Mouse (Mus musculus) CH12.LX (cell line): ENCODE results near the gene Ell. TPM values are rescaled to one million over a fixed set of nuclear protein-coding genes. Genes with fewer than 3 reads are reported as not detected.

Experiments
- DNase-seq: peaks from one replicate; pipeline ENCODE4 v3.0.0-alpha.2; 2013; ENCODE audit errors: extremely low read depth
- H3K27ac ChIP-seq: 2 replicates; pipeline ENCODE4 v1.5.1; 2012; ENCODE audit warnings: low read depth, mild to moderate bottlenecking, control low read depth, moderate library complexity; ENCODE audit not compliant: insufficient read depth
- H3K27me3 ChIP-seq: replicated peaks from 2 replicates; pipeline ENCODE3; 2012; ENCODE audit warnings: inconsistent platforms
- H3K36me3 ChIP-seq, 2 experiments: replicated peaks in 1 of 2; 2 replicates each; pipeline versions ENCODE3 to v1.6.1; 2012; ENCODE audit warnings: inconsistent platforms in 1 of 2, low read length in 1 of 2, mild to moderate bottlenecking in 1 of 2, mixed read lengths in 1 of 2, moderate library complexity in 1 of 2; ENCODE audit not compliant: control insufficient read depth in 1 of 2, insufficient read depth in 1 of 2
- H3K4me1 ChIP-seq, 2 experiments: 2 replicates each; pipeline ENCODE4 v1.6.1; 2012; ENCODE audit warnings: inconsistent platforms in 1 of 2, moderate library complexity in 1 of 2; ENCODE audit not compliant: insufficient read depth in 2 of 2, control insufficient read depth in 1 of 2
- H3K4me2 ChIP-seq: 2 replicates; pipeline ENCODE4 v1.6.1; 2012; ENCODE audit warnings: low read depth, mild to moderate bottlenecking, control low read depth; ENCODE audit not compliant: poor library complexity, insufficient read depth, severe bottlenecking
- H3K4me3 ChIP-seq, 3 experiments: fragments of 150-350 bp in 1 of 3; sonication (generic) in 1 of 3; replicated peaks in 1 of 3; 2 replicates each; pipeline versions ENCODE3 to v1.5.1; 2011 to 2012; ENCODE audit warnings: low read depth in 2 of 3, low read length in 2 of 3, mild to moderate bottlenecking in 2 of 3, moderate library complexity in 2 of 3, control low read depth in 1 of 3, improper control_type of control experiment in 1 of 3, inconsistent platforms in 1 of 3, mixed read lengths in 1 of 3; ENCODE audit not compliant: poor library complexity in 1 of 3
- H3K79me2 ChIP-seq: replicated peaks from 2 replicates; pipeline ENCODE4 v1.6.1; 2012; ENCODE audit warnings: mild to moderate bottlenecking, moderate library complexity; ENCODE audit not compliant: control insufficient read depth, poor library complexity, insufficient read depth, severe bottlenecking; ENCODE audit errors: extremely low read depth
- H3K9ac ChIP-seq: 2 replicates; pipeline ENCODE4 v1.6.1; 2012; ENCODE audit warnings: low read depth, mild to moderate bottlenecking, control low read depth, moderate library complexity; ENCODE audit not compliant: insufficient read depth
- H3K9me3 ChIP-seq: replicated peaks from 2 replicates; pipeline ENCODE3; 2012; ENCODE audit warnings: low read length, inconsistent platforms, mixed read lengths
- BHLHE40 ChIP-seq: IDR thresholded peaks from 2 replicates; pipeline ENCODE4 v1.6.1; 2011; ENCODE audit warnings: mild to moderate bottlenecking, low read depth, low read length, improper control_type of control experiment
- CTCF ChIP-seq, 2 experiments: IDR thresholded peaks in 1 of 2; conservative IDR thresholded peaks in 1 of 2; 2 replicates each; pipeline ENCODE4 v1.5.1; 2011 to 2012; ENCODE audit warnings: low read depth in 2 of 2, low read length in 2 of 2, improper control_type of control experiment in 1 of 2, inconsistent platforms in 1 of 2, mild to moderate bottlenecking in 1 of 2, moderate library complexity in 1 of 2
- ELF1 ChIP-seq: IDR thresholded peaks from 2 replicates; pipeline ENCODE4 v1.6.1; 2014; ENCODE audit warnings: low read depth, mild to moderate bottlenecking, inconsistent platforms, low read length, improper control_type of control experiment
- GABPA ChIP-seq: IDR thresholded peaks from 2 replicates; pipeline ENCODE4 v1.6.1; 2012; ENCODE audit warnings: low read depth, low read length, improper control_type of control experiment, inconsistent platforms; ENCODE audit not compliant: insufficient replicate concordance
- HCFC1 ChIP-seq: IDR thresholded peaks from 2 replicates; pipeline ENCODE4 v1.6.1; 2012; ENCODE audit warnings: low read depth, mild to moderate bottlenecking, inconsistent platforms, low read length, improper control_type of control experiment
- JUN ChIP-seq: IDR thresholded peaks from 2 replicates; pipeline ENCODE4 v1.6.1; 2011; ENCODE audit warnings: low read depth, mild to moderate bottlenecking, low read length, improper control_type of control experiment, moderate library complexity; ENCODE audit not compliant: insufficient read depth
- JUND ChIP-seq: conservative IDR thresholded peaks from 2 replicates; pipeline ENCODE4 v1.6.1; 2011; ENCODE audit warnings: low read depth, low read length, improper control_type of control experiment
- MAX ChIP-seq: IDR thresholded peaks from 2 replicates; pipeline ENCODE4 v1.6.1; 2011; ENCODE audit warnings: low read length, improper control_type of control experiment
- MXI1 ChIP-seq: IDR thresholded peaks from 2 replicates; pipeline ENCODE4 v1.6.1; 2011; ENCODE audit warnings: mild to moderate bottlenecking, low read depth, low read length, improper control_type of control experiment
- NRF1 ChIP-seq: IDR thresholded peaks from 2 replicates; pipeline ENCODE4 v1.6.1; 2014; ENCODE audit warnings: low read depth, mild to moderate bottlenecking, inconsistent platforms, low read length, improper control_type of control experiment, moderate library complexity
- POLR2A ChIP-seq: IDR thresholded peaks from 2 replicates; pipeline ENCODE4 v1.6.1; 2011; ENCODE audit warnings: low read depth, mild to moderate bottlenecking, improper control_type of control experiment, low read length
- RAD21 ChIP-seq: IDR thresholded peaks from 2 replicates; pipeline ENCODE4 v1.6.1; 2011; ENCODE audit warnings: low read depth, mild to moderate bottlenecking, low read length, improper control_type of control experiment, moderate library complexity
- RCOR1 ChIP-seq: conservative IDR thresholded peaks from 2 replicates; pipeline ENCODE4 v1.6.1; 2012; ENCODE audit warnings: low read depth, mild to moderate bottlenecking, inconsistent platforms, low read length, improper control_type of control experiment
- SMC3 ChIP-seq: IDR thresholded peaks from 2 replicates; pipeline ENCODE4 v1.6.1; 2011; ENCODE audit warnings: low read depth, low read length, improper control_type of control experiment
- ZKSCAN1 ChIP-seq: IDR thresholded peaks from 2 replicates; pipeline ENCODE4 v1.6.1; 2012; ENCODE audit warnings: low read depth, inconsistent platforms, low read length, improper control_type of control experiment, borderline replicate concordance
- ZNF384 ChIP-seq: IDR thresholded peaks from 2 replicates; pipeline ENCODE4 v1.6.1; 2012; ENCODE audit warnings: low read depth, low read length, improper control_type of control experiment, inconsistent platforms
- dilution Hi-C: fragments of 300-500 bp; cut with MboI; formaldehyde crosslinking; loops from 2 replicates; pipeline ENCODE4 v1.14.3; 2020; ENCODE audit warnings: low sequenced_read_pairs; ENCODE audit not compliant: extremely low pct_unique_long_range_greater_than_20kb, extremely low pct_ligation_motif_present
- in situ Hi-C: fragments of 300-500 bp; cut with MboI; formaldehyde crosslinking; loops from 3 replicates; pipeline ENCODE4 v1.14.3; 2019; ENCODE audit warnings: low sequenced_read_pairs, low pct_ligation_motif_present, low pct_unique_long_range_greater_than_20kb, mixed read lengths
- polyA plus RNA-seq: library from polyadenylated mRNA; unstranded; fragments of >175 nt; gene quantifications from 2 replicates; pipeline ENCODE4 v1.2.1, GENCODE M21; 2012; ENCODE audit warnings: low read depth; ENCODE audit not compliant: insufficient read length
- total RNA-seq, 2 experiments: library from RNA; depleted of rRNA; stranded (reverse); fragments of 300-350 nt in 1 of 2; fragments of >200 nt in 1 of 2; gene quantifications; 2 replicates each; pipeline ENCODE4 v1.2.3; 2012 to 2014

Ell gene
- total and polyA plus RNA-seq, 3 experiments: 6.5 to 17.9 (median 9.8) TPM

- Histone ChIP-seq H3K9me3 (no peaks in the 10 kb centered on the region), H3K79me2 (peaks cover 35% of the 10 kb centered on the region), H3K27me3 (no peaks in the 10 kb centered on the region), H3K4me3 (peak overlapping the region in 1 of 3 experiments; percentile 94), H3K36me3 (peaks cover 7 to 52% of the 10 kb centered on the region in 2 experiments), H3K9ac (no peak overlapping the region), H3K4me1 (peaks cover 12 to 55% of the 10 kb centered on the region in 2 experiments), H3K4me2 (peak overlapping the region; percentile 79; the same call in 1 of the 2 replicates), H3K27ac (no peak overlapping the region)
- TF ChIP-seq GABPA: no peak
- no peak for TF ChIP-seq ELF1
- no peak for TF ChIP-seq HCFC1
- no peak for TF ChIP-seq RCOR1
- no peak for TF ChIP-seq JUND
- TF ChIP-seq BHLHE40: no peak
- no peak for TF ChIP-seq NRF1
- no peak for TF ChIP-seq MXI1
- no peak for TF ChIP-seq JUN
- TF ChIP-seq POLR2A: no peak
- TF ChIP-seq MAX: no peak
- in situ Hi-C loops: loop anchor here (10.0 kb wide), 1 partner anchor 64 kb away; the partner anchor contains the start of gene Ssbp4
- dilution Hi-C loops: no loop called here
- DNase-seq: no peak
Measured at GRCm38 (mm10) chr8:70541081-70541480, 1.8 kb downstream of the Ell start.

- Histone ChIP-seq H3K9ac (no peak overlapping the region), H3K36me3 (peaks cover 3 to 56% of the 10 kb centered on the region in 2 experiments), H3K4me2 (no peak overlapping the region), H3K4me3 (no peak overlapping the region), H3K79me2 (peaks cover 53% of the 10 kb centered on the region), H3K27me3 (no peaks in the 10 kb centered on the region), H3K9me3 (no peaks in the 10 kb centered on the region), H3K4me1 (peaks cover 15 to 55% of the 10 kb centered on the region in 2 experiments), H3K27ac (no peak overlapping the region)
- DNase-seq: peak; percentile 53
- in situ Hi-C loops (loop anchor here (10.0 kb wide), 1 partner anchor 61 kb away; the partner anchor contains the start of gene Ssbp4), dilution Hi-C loops (no loop called here)
- peak; percentile 62 for TF ChIP-seq RAD21
- no peak for TF ChIP-seq POLR2A
- peak; percentile 83 for TF ChIP-seq ZNF384
- TF ChIP-seq SMC3: peak; percentile 55
- TF ChIP-seq CTCF (conservative IDR thresholded peaks at IDR 0.05 in 1 of 2, IDR thresholded peaks at IDR 0.05 in 1 of 2; ENCODE audit: low read depth in 2 of 2, low read length in 2 of 2): peak in 1 of 2 experiments; percentile 71; a peak in 2 of 4 replicates
- no peak for TF ChIP-seq ZKSCAN1
Measured at GRCm38 (mm10) chr8:70544200-70544687, 5.0 kb downstream of the Ell start.
